Mouse (Mus musculus) midbrain, embryonic 14.5 days (tissue): ENCODE results near the gene Pdcd2l. TPM values are rescaled to one million over a fixed set of nuclear protein-coding genes. Genes with fewer than 3 reads are reported as not detected.

Source experiments
- ATAC-seq: fragments of 200-750 bp; cut with Nextera tagmentation; 2 replicates; pipeline ENCODE4 v1.8.0; 2017; ENCODE audit warnings: moderate number of reproducible peaks, moderate library complexity; ENCODE audit not compliant: low FRiP score, low TSS enrichment
- DNase-seq: peaks from one replicate; pipeline ENCODE4 v3.0.0-alpha.2; 2015
- H3K27ac ChIP-seq: fragments of 300-500 bp; sonication (generic); replicated peaks from 2 replicates; pipeline ENCODE4 v1.5.1; 2014; ENCODE audit warnings: mild to moderate bottlenecking, low read depth, low read length, moderate library complexity
- H3K27me3 ChIP-seq: fragments of 300-500 bp; sonication (generic); 2 replicates; pipeline ENCODE4 v1.6.1; 2014; ENCODE audit warnings: low read length, control low read depth, mixed read lengths; ENCODE audit not compliant: control insufficient read depth, insufficient read depth
- H3K36me3 ChIP-seq: fragments of 300-500 bp; sonication (generic); 2 replicates; pipeline ENCODE4 v1.6.1; 2014; ENCODE audit warnings: low read length, control low read depth; ENCODE audit not compliant: control insufficient read depth, insufficient read depth
- H3K4me1 ChIP-seq: fragments of 300-500 bp; sonication (generic); 2 replicates; pipeline ENCODE4 v1.6.1; 2014; ENCODE audit warnings: mild to moderate bottlenecking, antibody characterized with exemption, low read length, control low read depth; ENCODE audit not compliant: control insufficient read depth, insufficient read depth
- H3K4me2 ChIP-seq: fragments of 300-500 bp; sonication (generic); 2 replicates; pipeline ENCODE4 v1.6.1; 2014; ENCODE audit warnings: mild to moderate bottlenecking, low read length, moderate library complexity
- H3K4me3 ChIP-seq: fragments of 300-500 bp; sonication (generic); replicated peaks from 2 replicates; pipeline ENCODE4 v1.5.1; 2014; ENCODE audit warnings: low read depth, low read length
- H3K9ac ChIP-seq: fragments of 300-500 bp; sonication (generic); replicated peaks from 2 replicates; pipeline ENCODE4 v1.6.1; 2014; ENCODE audit warnings: mild to moderate bottlenecking, low read length, moderate library complexity
- H3K9me3 ChIP-seq: fragments of 300-500 bp; sonication (generic); 2 replicates; pipeline ENCODE4 v1.6.1; 2016; ENCODE audit warnings: low read length, control low read depth, mixed read lengths; ENCODE audit not compliant: control insufficient read depth
- WGBS: fragments of 180-500 bp; shearing (Covaris S2); extraction: QIAGEN DNeasy Blood & Tissue Kit; methylation state at CpG from one replicate; pipeline ENCODE4 v1.1.7; 2014; 5-methylcytosine and 5-hydroxymethylcytosine counted together
- polyA plus RNA-seq: library from polyadenylated mRNA; unstranded; fragments of >200 nt; fragmentation: Nextera tagmentation; extraction: Ambion mirVana; gene quantifications from 2 replicates; pipeline ENCODE4 v1.2.1, GENCODE M21; 2014

Gene Pdcd2l
- polyA plus RNA-seq, 1 experiment from 2014 or later: 77.4 TPM

DNA sequence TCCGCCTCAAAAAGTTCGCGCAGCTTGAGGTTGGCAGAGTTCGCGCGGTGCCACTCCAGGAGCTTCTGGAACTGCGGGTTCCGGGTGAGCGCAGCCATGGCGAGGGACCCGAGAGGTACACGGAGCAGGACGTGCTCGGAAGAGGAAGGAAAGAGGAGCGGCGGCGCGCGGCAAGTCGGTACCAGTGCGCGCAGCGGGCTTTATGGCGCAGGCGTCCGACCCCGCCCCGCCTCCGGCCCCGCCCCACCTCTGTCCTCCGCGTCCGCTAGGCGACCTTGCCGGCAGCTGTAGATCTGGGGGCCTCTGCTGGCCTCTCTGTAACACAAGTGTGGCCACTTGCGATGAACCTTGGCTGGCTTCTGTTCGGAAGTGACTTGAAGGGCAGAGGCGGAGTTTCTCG is 33.7 kb upstream of the Pdcd2l start, which contains the start of gene Gpi1:
Gene Gpi1 (minus strand): TSS at position 221 of the 400 bp plus-strand sequence.
- under 1% methylated on average over 39 of the region's 39 CpGs for WGBS
- DNase-seq (peak; percentile 91), ATAC-seq (peak; percentile 48)
- Histone ChIP-seq H3K9me3 (no peaks in the 10 kb centered on the region), H3K4me3 (peak within 1 kb of the TSS; percentile 65), H3K4me1 (peaks cover 15% of the 10 kb centered on the region; the same call in 1 of the 2 replicates), H3K4me2 (peak within 1 kb of the TSS; percentile 86), H3K36me3 (peaks cover 16% of the 10 kb centered on the region; the same call in 1 of the 2 replicates), H3K27me3 (no peaks in the 10 kb centered on the region), H3K9ac (peak within 1 kb of the TSS; percentile 69), H3K27ac (peak within 1 kb of the TSS; percentile 73)

DNA sequence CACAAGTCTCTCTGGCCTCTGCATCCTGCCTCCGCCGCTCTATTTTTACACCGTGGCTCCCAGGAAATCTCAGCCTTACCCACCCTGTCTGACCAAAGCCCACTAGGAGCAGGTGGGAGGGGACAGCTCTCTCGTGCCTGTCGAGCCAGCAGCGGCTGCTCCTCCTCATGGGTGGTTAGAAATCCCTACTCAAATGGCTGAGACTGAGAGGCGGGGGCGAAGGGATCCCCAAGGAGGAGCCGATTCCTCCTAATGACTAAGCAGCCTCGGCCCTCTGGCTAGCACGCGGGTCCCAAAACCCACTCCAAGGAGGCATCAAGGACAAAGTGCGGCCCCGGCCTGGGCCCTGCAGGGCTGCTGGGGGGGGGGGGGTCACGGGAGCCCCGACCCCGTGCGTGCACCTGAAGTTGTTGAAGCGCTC is 33.2 kb upstream of the Pdcd2l start:
- H3K4me1 ChIP-seq: peaks cover 12% of the 10 kb centered on the region; the same call in 1 of the 2 replicates
- no peaks in the 10 kb centered on the region for H3K9me3 ChIP-seq
- peak overlapping the region; percentile 65 for H3K4me3 ChIP-seq
- H3K36me3 ChIP-seq: peaks cover 16% of the 10 kb centered on the region; the same call in 1 of the 2 replicates
- H3K27ac ChIP-seq: peak overlapping the region; percentile 73
- DNase-seq: peak; percentile 68
- H3K9ac ChIP-seq: peak overlapping the region; percentile 69
- H3K27me3 ChIP-seq: no peaks in the 10 kb centered on the region
- WGBS: under 1% methylated on average over 19 of the region's 19 CpGs
- peak overlapping the region; percentile 86 for H3K4me2 ChIP-seq
- peak; percentile 11 for ATAC-seq

DNA sequence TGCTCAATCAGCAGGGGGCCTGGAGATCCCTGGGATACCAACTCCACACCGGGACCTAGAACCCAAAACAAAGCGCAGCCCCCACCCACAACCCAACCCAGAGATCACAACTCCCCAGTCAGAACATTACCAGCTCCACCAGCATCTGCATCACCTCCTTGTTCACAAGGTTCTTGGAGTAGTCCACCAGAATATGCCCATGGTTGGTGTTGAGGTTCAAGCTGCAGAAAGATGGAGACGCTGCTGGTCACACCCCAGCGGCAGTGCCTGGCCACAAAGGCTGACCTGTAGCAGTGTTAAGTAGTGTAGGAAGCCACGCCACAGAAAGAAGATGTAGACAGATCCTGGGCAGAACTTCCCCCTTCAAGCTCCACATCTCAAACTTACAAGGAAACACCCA is 32.7 kb upstream of the Pdcd2l start:
- H3K4me2 ChIP-seq: peak overlapping the region; percentile 86
- peaks cover 16% of the 10 kb centered on the region; the same call in 1 of the 2 replicates for H3K36me3 ChIP-seq
- ATAC-seq (no peak), DNase-seq (no peak)
- WGBS: 14% methylated on average over 5 of the region's 5 CpGs
- no peaks in the 10 kb centered on the region for H3K27me3 ChIP-seq
- peak overlapping the region; percentile 65 for H3K4me3 ChIP-seq
- H3K4me1 ChIP-seq: peaks cover 12% of the 10 kb centered on the region; the same call in 1 of the 2 replicates
- no peak overlapping the region for H3K27ac ChIP-seq
- peak overlapping the region; percentile 69 for H3K9ac ChIP-seq
- H3K9me3 ChIP-seq: no peaks in the 10 kb centered on the region

DNA sequence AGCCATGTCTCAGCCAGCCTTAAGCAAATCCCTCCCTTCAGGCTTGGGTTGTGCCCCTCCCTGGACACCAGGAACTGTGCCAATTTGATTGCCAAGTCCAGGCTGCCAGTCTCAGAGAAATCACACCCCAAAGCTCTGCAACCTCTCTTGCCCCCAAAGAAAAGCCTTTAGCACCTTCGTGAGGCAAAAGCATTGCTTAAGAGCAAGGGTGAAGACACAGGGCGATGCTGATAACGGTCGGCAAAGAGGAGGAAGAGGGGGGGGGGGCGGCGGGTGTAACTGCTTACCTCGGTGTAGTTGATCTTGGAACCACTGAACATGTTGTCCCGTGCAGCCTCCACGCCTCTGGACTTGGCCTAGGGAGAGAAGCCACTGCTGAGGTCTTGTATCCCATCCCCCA is 32.2 kb upstream of the Pdcd2l start:
- Histone ChIP-seq H3K4me2 (peak overlapping the region; percentile 86), H3K9ac (peak overlapping the region; percentile 69; the same call in 1 of the 2 replicates), H3K27me3 (no peaks in the 10 kb centered on the region), H3K27ac (no peak overlapping the region), H3K4me3 (peak overlapping the region; percentile 65; the same call in 1 of the 2 replicates), H3K4me1 (peaks cover 12% of the 10 kb centered on the region; the same call in 1 of the 2 replicates), H3K9me3 (no peaks in the 10 kb centered on the region), H3K36me3 (peaks cover 16% of the 10 kb centered on the region; the same call in 1 of the 2 replicates)
- WGBS: 70% methylated on average over 9 of the region's 9 CpGs
- ATAC-seq: no peak
- peak; percentile 3 for DNase-seq

DNA sequence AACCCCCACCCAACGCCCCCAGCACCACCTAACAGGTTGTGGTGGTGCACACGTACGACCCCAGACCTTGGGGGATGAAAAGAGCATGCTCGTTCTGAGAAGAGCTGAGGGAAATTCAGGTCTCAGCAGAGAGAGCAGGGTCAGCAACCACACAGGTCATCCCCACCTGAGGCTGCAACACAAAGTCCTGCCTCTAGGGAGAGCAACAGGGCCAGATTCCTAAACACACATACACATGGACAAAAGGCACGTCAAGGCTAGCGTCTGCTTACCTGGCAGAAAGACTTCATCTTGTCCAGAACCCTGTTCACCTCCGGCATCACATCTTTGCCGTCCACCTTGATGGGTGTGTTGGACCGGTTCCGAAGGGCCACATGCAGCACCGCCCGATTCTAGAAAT is 30.4 kb upstream of the Pdcd2l start:
- no peak overlapping the region for H3K9ac ChIP-seq
- H3K9me3 ChIP-seq: no peaks in the 10 kb centered on the region
- 91% methylated on average over 12 of the region's 12 CpGs for WGBS
- H3K27me3 ChIP-seq: no peaks in the 10 kb centered on the region
- H3K36me3 ChIP-seq: peaks cover 27% of the 10 kb centered on the region
- DNase-seq (no peak), ATAC-seq (no peak)
- no peak overlapping the region for H3K27ac ChIP-seq
- H3K4me1 ChIP-seq: peaks cover 12% of the 10 kb centered on the region; the same call in 1 of the 2 replicates
- H3K4me2 ChIP-seq: no peak overlapping the region
- H3K4me3 ChIP-seq: no peak overlapping the region

DNA sequence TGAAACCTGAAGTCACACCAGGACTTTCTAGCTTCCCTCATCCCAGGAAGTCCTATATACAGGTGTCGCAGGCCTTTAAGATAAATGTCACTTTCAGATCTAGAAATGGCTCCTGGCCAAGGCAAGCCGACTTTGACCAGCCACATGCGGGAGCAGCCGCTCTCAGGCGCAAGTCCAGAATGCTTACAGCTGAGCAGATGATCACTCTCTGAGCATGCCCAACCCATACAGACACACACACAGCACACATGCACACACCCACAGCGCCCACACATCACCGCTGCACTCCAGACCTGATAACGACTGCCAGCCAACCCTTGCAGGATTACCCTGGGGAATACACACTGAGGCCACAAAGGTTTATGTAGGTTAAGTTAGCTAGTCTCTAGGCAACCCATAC is 29.6 kb upstream of the Pdcd2l start:
- Histone ChIP-seq H3K27me3 (no peaks in the 10 kb centered on the region), H3K4me2 (no peak overlapping the region), H3K9me3 (no peaks in the 10 kb centered on the region), H3K27ac (no peak overlapping the region), H3K4me1 (peaks cover 12% of the 10 kb centered on the region; the same call in 1 of the 2 replicates), H3K36me3 (peaks cover 34% of the 10 kb centered on the region), H3K9ac (no peak overlapping the region), H3K4me3 (no peak overlapping the region)
- WGBS: 87% methylated on average over 8 of the region's 8 CpGs
- no peak for ATAC-seq
- no peak for DNase-seq

DNA sequence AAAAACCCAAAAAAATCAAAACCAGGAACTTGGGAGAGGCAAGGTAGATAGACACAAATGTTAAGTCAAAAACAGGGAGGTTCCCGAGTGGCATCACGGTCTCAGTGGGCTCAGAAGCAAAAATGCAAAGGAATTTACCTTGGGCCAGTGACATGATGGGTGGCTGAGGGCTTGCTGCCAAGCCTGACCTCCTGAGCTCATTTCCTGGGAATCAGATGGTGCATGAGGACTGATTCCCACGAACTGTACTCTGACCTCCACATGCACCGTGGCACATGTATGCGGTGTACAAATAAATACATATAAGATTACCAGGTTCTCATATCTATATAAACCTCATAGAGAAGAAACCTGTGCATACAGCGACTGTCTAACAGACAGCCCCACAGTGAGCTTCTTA is 27.8 kb upstream of the Pdcd2l start:
- DNase-seq: no peak
- peaks cover 52% of the 10 kb centered on the region for H3K36me3 ChIP-seq
- H3K9me3 ChIP-seq: no peaks in the 10 kb centered on the region
- H3K27me3 ChIP-seq: no peaks in the 10 kb centered on the region
- no peak overlapping the region for H3K4me3 ChIP-seq
- H3K27ac ChIP-seq: no peak overlapping the region
- no peak overlapping the region for H3K4me2 ChIP-seq
- 95% methylated on average over 6 of the region's 6 CpGs for WGBS
- peaks cover 7% of the 10 kb centered on the region; the same call in 1 of the 2 replicates for H3K4me1 ChIP-seq
- H3K9ac ChIP-seq: no peak overlapping the region
- no peak for ATAC-seq

DNA sequence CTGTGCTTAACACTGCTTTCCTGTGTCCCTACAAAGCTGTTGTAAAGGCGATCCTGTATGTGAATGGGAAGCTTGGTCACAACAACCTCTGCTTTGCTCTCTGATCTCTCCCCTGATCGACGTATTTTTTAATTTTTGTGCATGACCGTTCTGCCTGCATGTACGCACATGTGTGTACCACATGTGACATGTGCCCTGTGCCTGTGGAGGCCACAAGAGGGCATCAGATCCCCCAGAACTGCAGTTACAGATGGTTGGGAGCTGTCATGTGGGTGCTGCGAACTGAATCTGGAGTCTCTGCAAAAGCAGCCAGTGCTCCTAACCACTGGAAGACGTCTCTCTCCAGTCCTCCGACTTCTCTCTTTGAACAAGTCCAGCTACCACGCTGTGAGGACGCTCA is 25.9 kb upstream of the Pdcd2l start:
- Histone ChIP-seq H3K4me2 (no peak overlapping the region), H3K27ac (no peak overlapping the region), H3K9ac (no peak overlapping the region), H3K27me3 (no peaks in the 10 kb centered on the region), H3K36me3 (peaks cover 70% of the 10 kb centered on the region), H3K4me1 (no peaks in the 10 kb centered on the region), H3K9me3 (no peaks in the 10 kb centered on the region), H3K4me3 (no peak overlapping the region)
- DNase-seq: no peak
- no peak for ATAC-seq
- WGBS: 96% methylated on average over 10 of the region's 10 CpGs

DNA sequence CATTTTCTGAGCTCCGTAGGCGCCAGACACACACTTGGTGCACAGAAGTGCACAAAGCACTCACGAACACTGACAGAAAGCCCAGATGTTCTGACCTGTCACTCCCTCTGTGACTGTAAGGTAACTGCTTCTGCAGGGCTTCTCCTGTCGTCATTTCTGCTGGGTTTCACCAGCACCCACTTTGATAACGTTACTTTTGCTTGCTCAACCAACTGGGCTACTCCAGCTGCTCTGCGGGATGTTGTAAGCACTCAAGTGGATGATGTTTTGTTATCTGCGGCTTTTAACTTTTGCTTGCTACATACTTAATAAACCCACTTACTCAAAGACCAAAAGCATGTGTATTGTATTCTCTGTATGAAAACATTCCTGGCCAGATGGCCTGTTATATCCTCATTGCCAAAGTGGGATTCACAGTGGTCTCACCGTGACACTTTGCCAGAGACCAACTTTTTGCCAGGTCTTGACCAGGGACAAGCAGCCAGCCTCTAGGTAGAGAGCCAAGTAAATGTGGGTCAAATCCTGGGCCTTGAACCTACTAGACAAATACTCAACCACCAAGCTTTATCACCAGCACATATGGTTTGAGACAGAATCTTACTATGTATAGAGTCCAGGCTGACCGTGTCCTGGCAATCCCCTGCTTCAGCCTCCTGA is 25.3 kb upstream of the Pdcd2l start:
- Histone ChIP-seq H3K9me3 (no peaks in the 10 kb centered on the region), H3K4me1 (no peaks in the 10 kb centered on the region), H3K27me3 (no peaks in the 10 kb centered on the region), H3K9ac (no peak overlapping the region), H3K27ac (no peak overlapping the region), H3K4me2 (no peak overlapping the region), H3K4me3 (no peak overlapping the region), H3K36me3 (peaks cover 69% of the 10 kb centered on the region)
- 96% methylated on average over 9 of the region's 9 CpGs for WGBS
- DNase-seq (no peak), ATAC-seq (no peak)
